Mouse (Mus musculus) embryonic facial prominence, embryonic 12.5 days (tissue): ENCODE measurements around the gene Gm6401. TPM values are rescaled to one million over a fixed set of nuclear protein-coding genes. Genes with fewer than 3 reads are reported as not detected.
"Not testable (repeated sequence)": the region's sequence is repeated elsewhere in the genome, so short reads cannot be mapped to it uniquely, and the experiment has no call there.

ENCODE experiments used
- ATAC-seq: fragments of 200-750 bp; cut with Nextera tagmentation; 2 replicates; pipeline ENCODE4 v1.8.0; 2017; ENCODE audit not compliant: insufficient number of reproducible peaks, insufficient read depth, low FRiP score, low TSS enrichment
- H3K27ac ChIP-seq: fragments of 300-500 bp; sonication (generic); 2 replicates; pipeline ENCODE4 v1.5.1; 2016; ENCODE audit warnings: mild to moderate bottlenecking
- H3K27me3 ChIP-seq: fragments of 300-500 bp; sonication (generic); 2 replicates; pipeline ENCODE4 v1.6.1; 2016; ENCODE audit warnings: mild to moderate bottlenecking, moderate library complexity
- H3K36me3 ChIP-seq: fragments of 300-500 bp; sonication (generic); 2 replicates; pipeline ENCODE4 v1.6.1; 2016; ENCODE audit warnings: mild to moderate bottlenecking
- H3K4me1 ChIP-seq: fragments of 300-500 bp; sonication (generic); 2 replicates; pipeline ENCODE4 v1.6.1; 2016
- H3K4me2 ChIP-seq: fragments of 300-500 bp; sonication (generic); replicated peaks from 2 replicates; pipeline ENCODE4 v1.6.1; 2016; ENCODE audit warnings: mild to moderate bottlenecking, moderate library complexity
- H3K4me3 ChIP-seq: fragments of 300-500 bp; sonication (generic); 2 replicates; pipeline ENCODE4 v1.5.1; 2016; ENCODE audit warnings: mild to moderate bottlenecking
- H3K9ac ChIP-seq: fragments of 300-500 bp; sonication (generic); 2 replicates; pipeline ENCODE4 v1.6.1; 2016; ENCODE audit warnings: mild to moderate bottlenecking, moderate library complexity
- H3K9me3 ChIP-seq: fragments of 300-500 bp; sonication (generic); 2 replicates; pipeline ENCODE4 v1.6.1; 2016; ENCODE audit warnings: mild to moderate bottlenecking, moderate library complexity
- WGBS: fragments of 180-500 bp; shearing (Covaris S2); methylation state at CpG from one replicate; pipeline ENCODE4 v1.1.7; 2016; 5-methylcytosine and 5-hydroxymethylcytosine counted together
- polyA plus RNA-seq: library from polyadenylated mRNA; unstranded; fragments of >200 nt; fragmentation: Nextera tagmentation; extraction: Ambion mirVana; gene quantifications from 2 replicates; pipeline ENCODE4 v1.2.1, GENCODE M21; 2016

Gm6401 gene
- not detected in 2 replicates for polyA plus RNA-seq

- not testable (repeated sequence) for H3K27ac ChIP-seq, H3K9me3 ChIP-seq, H3K4me1 ChIP-seq, H3K4me2 ChIP-seq, H3K27me3 ChIP-seq, H3K9ac ChIP-seq, H3K4me3 ChIP-seq, H3K36me3 ChIP-seq, ATAC-seq
- 72% methylated on average over 1 of the region's 1 CpGs for WGBS
These were observed at the start of gene Gm6401 for GRCm38 (mm10) chr14:41967827-41968226. Gene Gm6401, minus strand, starts transcription at chr14:41967927.

- H3K9ac ChIP-seq, ATAC-seq, H3K27me3 ChIP-seq, H3K9me3 ChIP-seq, H3K4me2 ChIP-seq, H3K36me3 ChIP-seq, H3K4me1 ChIP-seq, H3K4me3 ChIP-seq, H3K27ac ChIP-seq: not testable (repeated sequence)
- WGBS: 83% methylated on average over 1 of the region's 1 CpGs
These were observed 15.5 kb upstream of the Gm6401 start, which contains the start of gene Gm3543 for GRCm38 (mm10) chr14:41983225-41983624. Gene Gm3543, minus strand, starts transcription at chr14:41983325.

- H3K4me1 ChIP-seq, H3K4me2 ChIP-seq, ATAC-seq, H3K9ac ChIP-seq, H3K27me3 ChIP-seq, H3K4me3 ChIP-seq, H3K9me3 ChIP-seq, H3K36me3 ChIP-seq, H3K27ac ChIP-seq: not testable (repeated sequence)
- WGBS: 71% methylated on average over 3 of the region's 3 CpGs
These were observed 869 bp upstream of the Gm6401 start for GRCm38 (mm10) chr14:41968596-41968995.

GRCm38 (mm10) chr14:41964095-41964494 lies 3.6 kb downstream of the Gm6401 start:
- not testable (repeated sequence) for ATAC-seq, H3K4me1 ChIP-seq, H3K4me2 ChIP-seq, H3K9me3 ChIP-seq, H3K36me3 ChIP-seq, H3K4me3 ChIP-seq, H3K27ac ChIP-seq, H3K27me3 ChIP-seq, H3K9ac ChIP-seq
- 72% methylated on average over 4 of the region's 4 CpGs for WGBS

GRCm38 (mm10) chr14:41943695-41944094 lies 24.0 kb downstream of the Gm6401 start, which contains the start of gene 1700024B05Rik:
Gene 1700024B05Rik, plus strand, starts transcription at chr14:41943995.
- not testable (repeated sequence) for H3K4me2 ChIP-seq, H3K36me3 ChIP-seq, H3K27me3 ChIP-seq, H3K4me1 ChIP-seq, H3K4me3 ChIP-seq, H3K9me3 ChIP-seq, H3K27ac ChIP-seq, H3K9ac ChIP-seq, ATAC-seq
- 86% methylated on average over 1 of the region's 2 CpGs for WGBS

- not testable (repeated sequence) for H3K27ac ChIP-seq, H3K27me3 ChIP-seq, H3K9me3 ChIP-seq, H3K4me1 ChIP-seq, H3K9ac ChIP-seq, H3K4me2 ChIP-seq, H3K36me3 ChIP-seq, ATAC-seq, H3K4me3 ChIP-seq
- WGBS: no CpG with 5 or more reads among the region's 1 CpGs
These were observed 43.1 kb downstream of the Gm6401 start, which contains the start of gene 1700049E17Rik1 for GRCm38 (mm10) chr14:41924649-41925048. Gene 1700049E17Rik1, plus strand, starts transcription at chr14:41924949.

Other genes with a start within 250 kb of the Gm6401 start
- gene Gm7929, start 217.3 kb downstream of the Gm6401 start, polyA plus RNA-seq: not detected in 2 replicates
- not detected in 2 replicates for gene Gm47189, start 195.5 kb downstream of the Gm6401 start, polyA plus RNA-seq
- not detected in 2 replicates for gene Gm7980, start 60.6 kb downstream of the Gm6401 start, polyA plus RNA-seq
- not detected in 2 replicates for gene 1700049E17Rik1, start 43.0 kb downstream of the Gm6401 start, polyA plus RNA-seq
- gene 1700024B05Rik, start 23.9 kb downstream of the Gm6401 start, polyA plus RNA-seq: not detected in 2 replicates
- not detected in 2 replicates for gene Gm3543, start 15.4 kb upstream of the Gm6401 start, polyA plus RNA-seq
- not detected in 2 replicates for gene Gm7951, start 149.4 kb upstream of the Gm6401 start, polyA plus RNA-seq
- not detected in 2 replicates for gene Gm17027, start 194.7 kb upstream of the Gm6401 start, polyA plus RNA-seq
- gene Gm3573, start 222.9 kb upstream of the Gm6401 start, polyA plus RNA-seq: not detected in 2 replicates